Mouse (Mus musculus) C2C12 (cell line): ENCODE measurements around the gene Jkamp.

Experiments used
- CTCF ChIP-seq: IDR thresholded peaks from one replicate; pipeline ENCODE4 v1.5.1; 2011; ENCODE audit not compliant: control insufficient read depth, insufficient read depth, insufficient read length
- MAX ChIP-seq: IDR thresholded peaks from one replicate; pipeline ENCODE4 v1.6.1; 2011; ENCODE audit warnings: mild to moderate bottlenecking, control low read depth
- MYOG ChIP-seq: IDR thresholded peaks from one replicate; pipeline ENCODE4 v1.6.1; 2011; ENCODE audit not compliant: control insufficient read depth, insufficient read length; ENCODE audit errors: extremely low read depth
- USF1 ChIP-seq: IDR thresholded peaks from one replicate; pipeline ENCODE4 v1.6.1; 2011; ENCODE audit warnings: low read depth, mild to moderate bottlenecking, control low read depth, moderate library complexity

GRCm38 (mm10) chr12:72037049-72037448, 48.3 kb upstream of the Jkamp start:
- TF ChIP-seq USF1, result no peak
- no peak for TF ChIP-seq CTCF
- no peak for TF ChIP-seq MAX
- no peak for TF ChIP-seq MYOG
